Mouse (Mus musculus): ENCODE data around the gene Cnot6l.

Gene Cnot6l

DNA sequence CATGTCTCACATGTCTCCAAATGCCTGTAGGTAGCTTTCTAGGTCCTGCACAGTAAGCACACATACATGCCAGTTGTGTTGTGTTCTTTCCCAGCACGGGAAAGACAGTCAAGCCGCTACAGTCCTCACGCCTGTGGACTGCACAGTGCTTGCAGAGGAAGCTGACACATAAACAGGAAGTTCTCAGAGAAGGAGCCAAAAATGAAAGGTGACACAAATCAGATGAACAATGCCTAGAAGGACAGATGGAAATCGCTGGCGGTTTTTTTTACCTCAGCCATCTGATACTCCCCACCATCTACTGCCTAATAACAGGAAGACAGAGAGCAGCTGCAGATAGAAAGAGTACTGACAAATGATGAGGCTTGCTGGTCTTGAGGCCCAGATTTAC is at the start of gene Cnot6l:
Gene Cnot6l (minus strand): TSS at position 151 of the 391 bp plus-strand sequence.
- DNase-seq (ENCODE audit: low read depth, low spot score) = no peak

DNA sequence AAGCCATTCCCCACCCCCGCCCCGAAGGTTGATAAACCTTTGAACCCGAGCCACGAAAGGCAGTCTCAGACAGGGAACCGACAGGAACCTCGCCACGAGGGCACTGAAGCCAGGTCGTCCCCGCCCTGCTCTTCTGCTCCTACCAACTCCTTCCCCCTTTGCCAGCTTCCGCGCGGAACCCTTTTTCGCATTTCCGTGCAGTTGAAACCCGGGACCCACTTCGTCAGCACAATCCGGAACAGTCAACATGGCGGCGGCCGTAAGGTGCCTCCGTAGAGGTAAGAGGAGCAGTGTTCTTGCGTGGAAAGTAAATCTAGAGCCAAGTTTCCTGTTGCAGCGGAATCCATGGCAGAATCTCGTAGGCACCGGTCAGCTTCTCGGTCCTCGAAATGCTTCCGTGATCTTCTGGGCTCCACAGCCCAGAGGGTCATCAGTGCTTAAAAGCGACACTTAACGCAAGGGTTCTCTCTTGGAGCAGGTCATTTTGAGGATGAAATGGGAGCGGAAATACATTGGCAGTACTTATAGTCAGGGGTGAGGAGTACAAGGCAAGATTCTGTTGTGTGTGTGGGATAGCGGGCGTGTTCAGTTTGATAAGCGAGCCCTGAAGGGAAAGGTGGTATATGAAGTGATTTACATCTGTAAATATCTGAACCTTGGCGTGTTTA is 46.1 kb upstream of the Cnot6l start:
- peak; percentile 87 for DNase-seq (ENCODE audit: low read depth, low spot score)

GRCm38 (mm10) chr5:96209459-96209858 is 45.5 kb upstream of the Cnot6l start, which contains the start of gene Mrpl1:
Mrpl1 (plus strand) TSS chr5:96209493.
- no peak for DNase-seq (ENCODE audit: low read depth, low spot score)

DNA sequence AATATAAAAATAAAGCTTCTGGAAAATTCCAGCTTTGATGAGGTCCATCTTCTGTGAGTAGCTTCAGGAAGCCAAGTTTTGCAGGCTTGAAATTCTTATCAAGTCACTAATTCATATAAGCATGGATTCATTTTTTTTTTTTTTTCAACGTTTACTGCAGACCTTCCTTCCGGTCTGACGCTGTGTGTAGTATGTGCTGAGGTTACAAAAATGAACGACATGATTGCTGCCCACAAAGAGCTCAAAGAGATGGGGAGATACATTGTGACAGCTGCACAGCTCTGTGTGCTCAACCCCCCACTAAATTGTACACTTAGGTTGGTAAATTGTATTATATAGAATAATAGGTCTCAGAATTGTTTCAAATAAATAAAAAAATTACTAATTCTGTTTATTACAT is 44.6 kb upstream of the Cnot6l start:
- DNase-seq (ENCODE audit: low read depth, low spot score) = no peak

- DNase-seq (ENCODE audit: low read depth, low spot score) = no peak
These were observed 43.6 kb upstream of the Cnot6l start for GRCm38 (mm10) chr5:96207531-96207930.

- DNase-seq (ENCODE audit: low read depth, low spot score) = no peak
These were observed 42.9 kb upstream of the Cnot6l start for GRCm38 (mm10) chr5:96206897-96207296.

DNA sequence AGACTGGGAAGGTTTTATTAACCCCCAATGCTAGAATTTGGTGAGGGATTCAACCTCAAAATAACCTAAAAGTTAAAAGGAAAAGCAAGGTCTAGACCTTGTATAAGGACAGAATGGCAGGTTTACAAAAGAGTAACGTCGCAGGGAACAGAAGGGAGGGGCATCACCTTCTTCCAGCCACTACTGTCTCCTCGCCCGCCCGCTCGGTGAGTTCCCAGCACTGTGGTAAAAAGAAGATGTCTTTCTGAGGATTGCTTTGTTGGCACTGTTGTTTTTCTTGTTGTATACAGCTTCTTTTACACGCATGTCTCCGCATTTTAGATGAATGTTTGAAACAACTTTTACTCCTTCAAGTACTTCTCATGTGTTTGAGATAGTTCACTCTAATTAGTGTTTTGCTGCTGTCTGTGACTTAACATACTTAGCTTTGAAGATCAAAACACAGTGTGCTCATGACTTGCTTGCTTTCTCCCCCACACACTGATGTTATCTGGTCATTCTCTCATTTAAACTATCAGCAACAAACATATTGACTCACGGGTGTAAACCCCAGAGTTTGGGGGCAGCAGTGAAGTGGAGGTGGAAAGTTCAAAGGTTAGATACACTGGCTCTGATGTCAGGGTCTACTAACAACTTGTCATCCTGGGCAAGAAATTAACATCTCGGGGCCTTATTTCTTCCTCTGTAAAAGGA is 37.6 kb upstream of the Cnot6l start:
- DNase-seq (ENCODE audit: low read depth, low spot score) = no peak

DNA sequence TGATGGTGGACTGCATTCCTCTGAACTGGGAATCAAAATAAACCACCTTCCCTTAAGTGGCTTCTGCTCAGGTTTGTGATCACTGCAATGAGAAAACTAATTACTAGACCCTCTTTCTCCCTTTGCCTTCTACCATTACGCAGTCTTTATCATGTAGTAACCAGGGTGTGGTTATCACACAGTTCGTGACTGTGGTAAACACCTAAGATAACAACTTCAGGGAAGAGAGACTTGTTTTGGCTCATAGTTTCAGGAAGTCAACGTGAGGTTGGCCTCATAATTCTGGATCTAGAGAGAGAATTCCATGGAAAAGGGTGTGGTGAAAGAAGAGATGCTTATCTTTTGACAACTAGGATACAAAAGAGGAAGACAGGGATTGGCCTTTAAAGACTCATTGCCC is 36.3 kb upstream of the Cnot6l start:
- DNase-seq (ENCODE audit: low read depth, low spot score) = no peak

GRCm38 (mm10) chr5:96198271-96198670 is 34.3 kb upstream of the Cnot6l start:
- DNase-seq (ENCODE audit: low read depth, low spot score) = no peak

DNA sequence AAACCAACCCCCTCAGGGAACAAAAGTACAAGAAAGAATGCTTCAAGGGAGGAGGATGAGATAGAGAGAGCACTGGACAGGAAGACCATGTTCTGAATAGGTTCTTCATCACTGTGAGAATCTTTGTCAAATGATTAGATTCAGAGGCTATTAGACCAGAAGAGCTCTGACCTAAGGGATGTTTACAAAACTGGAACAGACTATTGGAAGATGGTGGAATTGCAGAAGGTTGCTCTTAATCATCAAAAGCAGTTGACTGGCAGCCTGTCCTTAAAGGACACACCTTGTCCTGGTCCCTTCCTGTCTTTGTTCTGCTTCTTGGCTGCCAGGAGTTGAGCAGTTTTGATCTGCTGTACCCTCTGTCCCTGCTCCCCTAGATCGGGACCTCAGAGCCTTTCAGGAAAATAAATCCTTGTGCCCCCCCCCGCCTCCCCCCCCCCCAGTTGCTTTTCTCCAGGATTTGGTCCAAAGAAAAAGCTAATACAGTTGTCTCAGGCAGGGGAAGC is 32.6 kb upstream of the Cnot6l start:
- DNase-seq (ENCODE audit: low read depth, low spot score) = no peak

GRCm38 (mm10) chr5:96191251-96191650 is 27.3 kb upstream of the Cnot6l start:
- no peak for DNase-seq (ENCODE audit: low read depth, low spot score)

- DNase-seq (ENCODE audit: low read depth, low spot score) = no peak
These were observed 25.8 kb upstream of the Cnot6l start for GRCm38 (mm10) chr5:96189761-96190160.

DNA sequence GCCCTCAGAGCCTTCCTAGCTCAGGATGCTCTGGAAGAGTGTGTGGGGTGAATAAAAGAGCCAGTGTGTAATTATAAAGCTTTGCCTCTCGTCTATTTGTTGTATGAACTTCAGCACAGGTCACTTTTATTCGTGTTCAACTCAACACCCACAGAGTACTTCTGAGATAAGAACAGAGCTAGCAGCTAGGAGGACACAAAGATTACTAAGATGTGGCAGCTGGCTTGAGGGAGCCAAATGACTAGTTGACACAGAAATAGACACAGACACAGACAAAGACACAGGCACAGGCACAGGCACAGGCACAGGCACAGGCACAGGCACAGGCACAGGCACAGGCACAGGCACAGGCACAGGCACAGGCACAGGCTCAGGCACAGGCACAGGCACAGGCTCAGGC is 20.0 kb upstream of the Cnot6l start:
- DNase-seq (ENCODE audit: low read depth, low spot score) = no peak

- no peak for DNase-seq (ENCODE audit: low read depth, low spot score)
These were observed 19.2 kb upstream of the Cnot6l start for GRCm38 (mm10) chr5:96183211-96183610.

- DNase-seq (ENCODE audit: low read depth, low spot score) = no peak
These were observed 12.9 kb upstream of the Cnot6l start for GRCm38 (mm10) chr5:96176879-96177358.

- no peak for DNase-seq (ENCODE audit: low read depth, low spot score)
These were observed 12.2 kb upstream of the Cnot6l start for GRCm38 (mm10) chr5:96176121-96176520.

DNA sequence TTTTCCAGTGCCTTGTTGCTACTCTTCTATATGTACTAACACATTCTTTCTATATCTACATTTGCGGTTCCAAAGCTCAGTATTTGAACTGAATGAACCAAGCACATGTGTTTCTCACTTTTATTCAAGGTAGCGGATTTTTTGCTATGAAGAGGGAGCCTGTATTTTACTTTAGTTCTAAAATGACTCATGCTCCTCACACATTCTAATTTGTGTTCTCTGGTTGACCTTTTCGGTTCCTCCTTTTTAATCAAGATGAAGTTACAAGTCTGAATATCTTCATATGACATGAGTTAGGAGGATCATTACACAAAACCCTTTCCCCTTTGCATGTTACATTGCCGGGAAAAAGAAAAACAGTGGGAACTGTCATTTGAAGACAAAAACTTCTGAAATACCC is 7.8 kb upstream of the Cnot6l start:
- DNase-seq (ENCODE audit: low read depth, low spot score) = no peak

GRCm38 (mm10) chr5:96170443-96170842 is 6.5 kb upstream of the Cnot6l start:
- no peak for DNase-seq (ENCODE audit: low read depth, low spot score)

DNA sequence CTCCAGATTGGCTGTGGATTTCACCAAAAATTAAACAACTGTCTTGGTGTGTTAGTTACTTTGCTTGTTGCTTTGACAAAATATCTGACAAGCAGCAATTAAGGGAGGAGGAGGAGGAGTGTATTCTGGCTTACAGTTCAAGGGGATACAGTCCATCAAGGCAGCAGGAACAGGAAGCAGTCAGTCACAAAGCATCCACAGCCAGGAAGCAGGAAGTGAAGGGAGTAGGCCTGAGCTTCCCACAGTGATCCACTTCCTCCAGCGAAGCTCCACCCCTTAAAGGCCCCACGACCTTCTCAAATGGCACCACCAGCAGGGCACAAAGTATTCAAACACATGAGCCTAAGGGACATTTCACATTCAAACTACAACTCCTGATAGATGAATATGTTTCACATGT is 2.8 kb upstream of the Cnot6l start:
- DNase-seq (ENCODE audit: low read depth, low spot score) = no peak

- no peak for DNase-seq (ENCODE audit: low read depth, low spot score)
These were observed 463 bp downstream of the Cnot6l start for GRCm38 (mm10) chr5:96163396-96164020.

- DNase-seq (ENCODE audit: low read depth, low spot score) = peak; percentile 77
These were observed 1.3 kb downstream of the Cnot6l start for GRCm38 (mm10) chr5:96162399-96163331.
